Mouse (Mus musculus) heart, adult 18-20 months (tissue): ENCODE results near the gene Patj. TPM values are rescaled to one million over a fixed set of nuclear protein-coding genes. Genes with fewer than 3 reads are reported as not detected.
"Not testable (repeated sequence)": the region's sequence is repeated elsewhere in the genome, so short reads cannot be mapped to it uniquely, and the experiment has no call there.

ENCODE experiments used
- DNase-seq, 2 experiments: peaks; one replicate each; pipeline ENCODE4 v3.0.0; 2021 to 2022; ENCODE audit warnings: mixed read lengths in 1 of 2
- total RNA-seq, 2 experiments: library from RNA; stranded (reverse); gene quantifications; 2 replicates each; pipeline ENCODE4 v1.2.3; 2021

The Patj gene
- total RNA-seq, 2 experiments from 2014 or later = 13.0 to 16.0 TPM

DNA sequence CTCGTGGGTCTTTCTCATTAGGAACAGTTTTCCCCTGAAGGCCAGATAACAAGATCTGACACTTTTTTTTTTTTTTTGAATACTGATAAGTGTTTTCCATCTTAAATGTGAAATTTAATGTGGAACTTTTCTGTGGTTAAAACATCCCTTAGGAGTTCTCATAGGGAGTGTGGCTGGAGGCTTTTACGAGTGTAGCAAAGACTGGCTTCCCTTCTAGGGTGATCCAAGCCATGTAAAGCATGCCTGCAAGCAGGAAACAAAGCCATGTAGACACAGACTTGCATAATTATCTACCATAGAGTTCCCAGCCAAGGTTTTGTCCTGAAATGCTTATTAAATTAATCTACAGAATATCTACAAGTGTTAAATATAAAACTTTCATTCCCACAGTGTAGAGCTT lies 263.4 kb downstream of the Patj start:
- DNase-seq = no peak

DNA sequence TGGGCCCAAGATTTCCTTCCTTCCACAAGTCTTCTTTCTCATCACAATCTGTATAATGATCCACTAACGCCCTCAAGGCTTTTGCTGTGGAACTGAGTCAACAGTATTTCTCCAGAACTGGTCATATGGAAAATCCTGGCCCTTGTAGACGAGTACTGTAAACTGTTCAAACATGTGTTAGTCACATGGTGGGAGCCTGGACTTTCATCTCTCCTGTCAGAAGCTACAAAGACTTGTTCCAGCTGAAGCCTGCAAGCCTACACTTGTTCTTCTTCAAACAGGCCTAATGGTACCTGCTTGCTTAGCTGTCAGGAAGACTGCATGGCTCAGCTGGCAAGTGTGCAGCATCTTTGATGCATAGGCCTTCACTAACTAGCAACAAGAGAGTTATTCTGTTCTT lies 264.9 kb downstream of the Patj start:
- no peak for DNase-seq

DNA sequence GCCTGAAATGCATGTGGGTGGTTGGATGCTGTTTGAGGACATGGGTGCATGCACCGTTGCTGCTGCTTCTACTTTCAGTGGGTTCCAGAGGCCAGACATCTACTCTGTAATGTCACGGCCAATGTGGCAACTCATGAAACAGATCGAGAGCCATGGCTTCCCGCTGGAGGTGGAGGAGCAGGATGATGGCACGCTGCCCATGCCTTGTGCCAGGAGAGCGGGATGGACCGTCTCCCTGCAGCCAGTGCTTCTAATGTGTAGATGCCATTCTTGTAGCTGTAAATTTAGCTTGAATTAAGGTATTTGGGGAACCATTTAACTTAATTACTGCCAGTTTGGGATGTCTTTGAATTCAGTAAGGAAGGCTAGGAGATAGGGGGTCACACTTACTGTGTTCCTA lies 270.3 kb downstream of the Patj start:
- DNase-seq = no peak

DNA sequence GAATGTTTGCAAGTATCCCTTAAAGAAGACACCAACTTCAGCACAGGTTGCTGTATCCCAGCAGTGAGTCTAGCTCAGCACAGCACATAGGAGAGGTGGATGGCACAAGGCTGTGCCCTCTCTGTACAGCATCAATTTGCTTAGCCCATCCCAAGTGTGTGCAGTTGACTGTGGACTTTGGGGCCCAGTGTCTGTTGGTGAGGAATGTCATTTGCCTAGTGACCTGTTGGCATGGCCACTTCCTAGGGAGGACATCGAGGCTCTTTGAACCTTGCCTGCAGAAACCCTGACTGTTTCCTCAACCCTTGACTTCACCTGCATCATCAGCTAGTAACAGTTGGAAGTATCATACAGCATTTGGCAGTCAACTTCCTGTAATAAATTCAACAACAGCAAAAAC lies 270.9 kb downstream of the Patj start:
- DNase-seq = no peak

DNA sequence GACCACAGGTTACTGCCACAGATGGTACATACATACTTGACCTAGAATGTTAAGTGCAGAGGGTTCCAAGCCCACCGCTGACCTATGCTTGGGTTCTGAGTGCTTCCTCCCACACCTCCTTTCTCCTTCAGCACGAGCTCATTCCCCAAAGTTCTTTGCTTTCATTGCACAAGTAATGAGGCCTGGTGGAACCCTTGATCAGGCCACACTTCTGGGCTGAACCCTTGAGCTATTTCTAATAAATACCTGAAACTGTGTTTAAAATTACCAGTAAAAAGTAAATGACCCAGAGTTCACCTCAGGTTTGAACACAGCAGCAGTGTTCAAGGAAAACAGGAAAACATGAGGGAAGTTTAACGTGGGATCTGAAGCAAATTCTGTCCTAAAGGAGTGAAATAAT lies 271.4 kb downstream of the Patj start:
- DNase-seq = no peak

DNA sequence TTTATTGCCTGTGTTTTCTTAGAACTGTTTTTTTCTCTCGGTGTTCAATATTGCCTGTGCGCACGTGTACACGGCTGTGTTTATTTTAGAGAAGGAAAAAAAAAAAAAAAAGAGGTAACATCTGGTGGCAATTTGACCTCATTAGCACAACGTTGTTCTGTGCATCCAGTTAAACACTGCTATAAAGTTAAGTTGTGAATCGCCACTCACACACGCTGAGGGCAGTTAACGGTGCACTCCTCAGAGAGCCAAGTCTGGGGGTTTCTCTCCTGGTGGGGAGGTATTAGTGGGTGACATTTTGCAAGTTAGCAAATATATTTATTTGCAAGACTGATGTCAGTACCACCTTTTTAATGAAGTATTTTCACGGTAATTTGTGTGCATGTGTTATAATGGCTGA lies 281.9 kb downstream of the Patj start:
- DNase-seq = no peak

DNA sequence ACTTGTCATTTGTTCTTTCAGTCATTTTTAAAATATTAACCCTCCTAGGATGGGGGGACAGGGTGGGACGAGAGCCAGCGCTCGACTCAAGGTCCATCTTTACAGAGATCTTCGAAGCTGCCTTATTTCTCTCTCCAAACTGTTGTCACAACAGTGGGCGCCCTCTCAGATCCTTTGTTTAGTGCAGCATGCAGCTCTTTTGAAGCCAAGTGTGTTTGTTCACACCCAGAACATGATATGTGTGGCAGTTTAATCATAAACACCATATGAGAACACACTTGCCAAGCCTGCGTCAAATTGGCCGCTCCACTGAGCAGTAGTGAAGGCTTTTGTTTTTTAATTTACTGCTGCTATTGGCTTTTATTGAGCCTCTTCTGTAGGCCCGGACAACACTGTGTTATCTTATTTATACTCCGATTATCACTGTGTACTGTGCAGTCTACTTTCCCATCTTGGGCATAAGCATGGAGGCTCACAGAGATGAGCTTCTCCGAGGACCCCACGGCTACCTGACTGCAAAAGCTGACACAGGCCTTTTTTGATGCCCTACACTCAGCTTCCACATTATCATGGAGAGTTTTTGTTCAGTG lies 291.2 kb downstream of the Patj start:
- DNase-seq = no peak

DNA sequence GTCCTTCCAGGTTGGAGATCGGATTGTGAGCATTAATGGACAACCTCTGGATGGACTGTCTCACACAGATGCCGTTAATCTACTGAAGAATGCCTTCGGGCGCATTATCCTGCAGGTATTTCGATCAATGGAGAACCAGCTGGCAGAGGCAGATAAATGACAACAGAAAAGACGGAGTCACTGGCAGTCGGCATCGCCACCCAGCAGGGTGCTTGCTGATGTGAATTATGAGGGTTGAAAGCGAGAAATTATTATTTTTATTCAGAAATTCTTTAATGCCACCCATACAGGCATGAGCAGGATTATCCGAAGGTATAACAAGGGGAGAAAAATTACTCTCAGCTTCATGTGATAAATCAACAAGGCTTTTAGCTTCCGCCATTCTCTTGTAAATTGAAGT lies 292.5 kb downstream of the Patj start:
- DNase-seq = no peak

DNA sequence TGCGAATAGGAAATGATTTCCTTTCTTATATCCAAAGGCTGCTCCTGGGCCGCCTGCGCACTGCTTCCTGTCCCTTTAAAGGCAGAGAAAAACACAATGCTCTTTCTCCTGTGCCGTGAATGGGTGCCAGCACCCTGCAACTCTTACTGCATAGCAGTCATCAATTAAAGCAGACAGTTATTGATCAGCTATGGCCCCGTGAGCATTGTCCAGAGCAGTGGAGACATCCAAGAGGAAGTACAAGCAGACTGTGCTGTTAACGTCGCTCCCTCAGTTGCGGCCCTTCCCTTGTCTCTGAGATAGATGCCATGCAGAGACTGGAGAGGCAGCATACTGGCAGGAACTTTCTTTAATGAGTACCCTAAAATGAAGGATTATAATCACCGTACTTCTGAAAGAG lies 292.9 kb downstream of the Patj start:
- DNase-seq = no peak

DNA sequence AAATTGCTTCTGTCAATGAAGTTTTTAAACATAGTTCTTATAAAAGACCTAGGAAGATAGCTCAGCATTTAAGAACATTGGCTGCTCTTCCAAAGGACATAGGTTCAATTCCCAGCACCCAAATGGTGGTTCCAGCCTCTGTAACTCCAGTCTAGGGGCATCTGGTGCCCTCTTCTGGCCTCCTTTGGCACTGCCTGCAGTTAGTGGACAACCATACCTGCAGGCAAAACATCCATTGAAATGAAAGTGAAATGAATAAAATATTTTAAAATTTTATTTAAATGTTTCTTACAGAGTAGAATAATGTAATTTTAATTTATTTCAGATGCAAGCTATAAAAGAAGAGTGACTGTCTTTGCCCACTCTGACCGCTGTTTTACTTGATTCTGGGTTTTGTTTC lies 294.4 kb downstream of the Patj start:
- no peak for DNase-seq

DNA sequence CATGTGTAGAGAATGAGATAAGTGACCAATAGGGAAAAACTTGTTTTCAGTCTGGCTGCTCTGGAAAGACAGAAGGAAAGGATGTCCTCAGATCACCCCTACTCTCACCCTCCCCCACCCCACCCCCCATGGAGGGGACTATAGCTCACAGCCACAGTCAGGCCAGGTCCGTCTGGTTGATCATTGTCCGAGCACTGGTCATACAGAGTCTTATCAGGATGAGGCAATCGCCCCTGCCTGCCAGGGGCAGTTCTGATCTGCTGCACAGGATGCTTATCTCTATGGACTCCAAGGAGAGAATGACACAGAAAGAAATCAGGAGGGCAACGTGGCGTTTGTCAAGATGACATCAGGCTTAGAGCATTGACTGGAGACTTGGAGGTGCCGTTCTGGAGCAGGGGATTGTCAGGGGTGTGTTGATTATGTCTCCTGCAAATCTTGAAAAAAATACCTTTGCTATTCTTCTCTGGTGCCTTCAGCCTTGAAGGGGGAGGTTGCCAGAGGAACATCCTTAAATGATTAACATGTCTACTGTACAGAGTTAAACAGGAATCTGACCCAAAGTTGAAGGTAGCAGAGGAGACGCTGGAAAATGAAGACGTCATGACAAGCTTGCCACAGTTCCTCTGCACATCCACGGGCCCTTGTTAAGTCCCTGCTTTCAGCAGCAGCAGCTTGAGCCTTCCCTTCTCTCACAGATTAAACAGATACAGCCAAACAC lies 298.0 kb downstream of the Patj start:
- no peak for DNase-seq

DNA sequence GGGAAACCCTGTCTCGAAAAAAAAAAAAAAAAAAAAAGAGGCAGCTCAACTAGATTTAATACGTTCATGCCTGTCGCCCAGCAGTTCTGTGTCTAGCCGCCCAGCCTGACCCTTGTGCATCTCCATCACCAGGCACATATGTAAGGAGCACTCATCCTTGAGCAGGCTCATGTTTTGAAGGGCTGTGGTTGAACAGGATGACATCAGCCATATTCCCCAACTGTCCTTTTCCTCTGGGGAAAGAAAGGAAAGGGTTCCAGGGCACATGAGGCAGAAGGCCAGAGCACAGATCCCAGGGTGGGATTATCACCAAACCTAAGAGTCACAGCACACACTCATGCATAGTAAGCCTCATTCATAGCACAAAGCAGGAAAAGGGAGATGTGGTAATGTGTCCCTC lies 302.3 kb downstream of the Patj start:
- DNase-seq = no peak

DNA sequence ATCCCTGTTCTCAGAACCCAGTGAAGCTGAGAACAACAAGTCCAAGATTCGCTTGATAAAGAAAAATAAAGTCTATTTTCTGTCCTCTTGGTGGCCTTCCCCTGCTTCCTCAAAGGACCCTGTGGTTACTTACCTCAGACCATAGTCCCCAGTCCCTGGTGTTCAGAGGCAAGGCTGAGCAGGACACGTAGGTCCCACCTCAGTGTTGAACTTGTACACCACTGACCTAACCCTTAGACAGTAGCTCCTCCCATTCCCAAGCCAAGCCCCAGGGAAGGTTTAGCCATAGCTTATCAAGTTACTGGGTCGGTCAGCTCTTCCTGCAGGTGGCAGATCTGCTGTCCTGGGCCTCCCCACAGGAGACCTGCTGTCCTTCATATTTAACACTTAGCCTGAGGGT lies 303.3 kb downstream of the Patj start:
- no peak for DNase-seq

DNA sequence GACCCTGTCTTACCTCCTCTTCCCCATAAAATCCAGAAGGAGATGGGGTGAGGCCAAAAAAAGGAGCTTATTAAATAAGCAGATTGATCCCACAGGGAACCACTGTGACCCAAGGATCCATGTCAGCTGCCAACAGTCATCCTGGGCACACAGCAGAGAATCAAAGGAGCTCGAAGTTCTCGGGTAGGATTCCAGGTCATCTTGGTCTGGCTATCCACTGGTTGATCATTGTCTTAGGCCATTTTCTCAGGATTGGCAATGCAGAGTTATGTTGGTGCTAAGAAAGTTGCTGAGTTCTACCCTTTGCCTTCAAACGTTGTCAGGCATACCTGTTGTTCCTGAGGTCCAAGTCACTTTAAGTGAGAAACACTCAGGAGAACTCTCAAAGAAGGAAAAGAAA lies 304.6 kb downstream of the Patj start:
- DNase-seq = no peak

DNA sequence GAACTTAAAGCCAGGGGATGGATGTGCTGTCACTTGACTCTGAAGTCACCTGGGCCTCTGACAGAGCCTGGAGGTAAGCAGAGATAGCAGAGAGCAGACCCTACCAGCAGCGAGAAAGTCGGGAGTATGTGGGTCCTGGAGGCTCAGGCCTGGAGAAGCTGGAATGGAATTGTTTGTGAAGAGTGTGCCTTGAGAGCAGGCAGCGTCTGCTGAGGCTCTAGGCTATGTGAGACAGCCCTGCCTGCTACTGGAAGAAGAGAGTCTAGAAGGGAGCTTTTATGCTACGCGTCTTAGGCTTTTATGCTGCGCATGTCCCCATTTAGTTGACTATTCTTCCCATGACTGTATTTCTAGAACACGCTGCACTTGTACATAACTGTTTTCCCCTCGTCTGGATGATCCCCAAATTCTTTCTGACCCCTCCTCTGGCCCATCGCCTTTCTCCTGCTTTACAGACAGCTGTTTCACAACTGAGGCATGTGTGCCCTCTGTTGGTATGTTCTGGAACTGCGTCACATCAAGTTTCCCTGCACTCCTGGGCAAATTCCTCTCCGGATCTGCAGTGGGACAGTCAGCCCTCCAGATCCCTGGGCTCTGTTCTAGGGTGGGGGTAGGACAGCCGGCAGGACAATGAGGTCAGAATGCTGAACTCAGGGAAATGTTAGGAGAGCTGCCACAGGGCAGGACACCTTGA lies 306.8 kb downstream of the Patj start:
- DNase-seq = peak; percentile 44 to 86

DNA sequence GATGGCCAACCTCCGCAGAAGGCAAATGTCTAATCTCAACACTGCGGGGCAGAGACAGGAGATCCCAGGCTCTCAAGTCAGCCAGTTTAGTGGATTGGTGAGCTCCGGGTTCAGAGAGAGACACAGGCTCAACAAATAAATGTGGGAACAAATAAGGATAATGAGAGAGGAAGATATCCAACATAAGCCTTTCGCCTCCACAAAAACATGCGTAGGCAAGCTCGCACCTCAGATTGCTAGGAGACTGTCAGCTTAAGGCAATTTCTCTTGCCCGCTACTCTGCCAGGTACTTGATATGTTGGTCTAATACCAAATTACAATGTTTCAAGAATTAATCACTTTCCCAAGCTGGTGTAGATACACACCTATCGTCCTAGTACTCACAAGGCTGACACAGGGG lies 315.3 kb downstream of the Patj start:
- DNase-seq = no peak

DNA sequence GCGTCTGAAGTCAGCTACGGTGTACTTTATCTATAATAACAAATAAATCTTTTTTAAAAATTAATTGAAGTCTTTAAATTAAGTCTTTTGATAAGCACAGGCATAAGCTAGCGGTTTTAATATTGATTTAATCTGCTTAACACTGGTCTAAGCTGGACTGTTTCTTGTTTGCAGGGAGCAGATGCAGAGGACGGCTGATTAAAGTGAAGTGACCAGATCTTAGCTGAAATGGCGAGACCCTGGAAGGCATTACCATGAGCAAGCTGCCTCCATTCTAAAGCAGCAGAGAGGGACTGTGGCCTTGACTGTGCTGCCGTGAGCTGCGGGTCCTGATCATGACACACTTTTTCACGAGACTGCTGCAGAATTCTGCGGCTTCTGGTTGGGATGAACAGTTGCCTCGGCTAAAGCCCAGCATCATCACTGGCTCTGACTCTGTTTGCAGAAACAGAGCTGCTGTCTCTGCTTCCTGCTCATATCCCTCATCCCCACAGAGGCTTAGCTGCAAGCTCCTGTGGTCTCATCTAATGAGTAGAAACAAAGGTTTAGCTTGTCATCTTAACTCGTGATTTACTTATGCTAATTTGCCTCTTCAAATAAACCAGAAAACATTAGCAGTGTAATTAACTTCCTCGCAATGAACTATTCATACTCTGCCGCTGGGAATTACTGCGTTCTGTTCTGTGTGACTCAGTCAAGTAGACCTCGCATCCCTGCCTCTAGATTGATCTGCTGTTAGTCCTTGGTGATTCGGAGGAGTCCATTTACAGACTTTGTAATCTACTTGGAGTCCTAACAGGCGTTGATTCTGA lies 322.4 kb downstream of the Patj start:
- no peak for DNase-seq

DNA sequence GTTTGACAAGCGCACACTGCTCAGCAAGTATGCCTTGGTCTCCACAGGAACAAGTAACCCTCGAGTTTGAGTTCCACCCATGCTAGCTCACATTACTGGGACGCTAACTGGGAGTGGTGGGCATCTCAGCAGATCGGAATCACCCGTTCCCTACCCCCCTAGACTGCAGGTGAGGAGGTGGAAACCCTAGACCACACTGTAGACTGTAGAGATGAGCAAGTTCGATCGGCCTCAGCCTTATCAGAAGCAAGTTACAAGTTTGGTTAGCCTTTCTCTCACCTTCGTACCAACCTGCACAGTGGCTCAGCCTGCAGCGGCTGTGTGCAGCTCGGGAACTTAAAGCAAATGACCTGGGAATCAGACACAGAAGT lies 322.9 kb downstream of the Patj start:
- no peak for DNase-seq

DNA sequence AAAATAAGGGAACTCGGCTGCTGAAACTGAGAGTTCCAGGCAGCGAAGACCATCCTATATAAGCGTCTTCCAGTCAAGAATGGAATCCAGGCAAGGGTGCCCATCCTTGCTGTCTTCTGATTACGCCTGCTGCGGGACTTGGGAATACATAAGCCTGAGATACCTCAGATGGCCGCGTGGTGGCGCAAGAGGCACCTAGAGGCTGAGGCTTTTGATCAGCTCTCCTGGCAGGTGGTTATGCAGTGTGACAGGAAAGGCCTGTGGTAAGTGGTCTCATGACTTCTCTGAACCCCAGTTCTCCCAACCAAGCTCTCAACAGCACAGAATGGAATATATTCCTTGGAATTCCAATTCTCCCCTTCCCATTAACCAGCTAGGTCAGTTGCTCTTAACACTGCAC lies 326.9 kb downstream of the Patj start:
- peak; percentile 31 to 60 for DNase-seq

DNA sequence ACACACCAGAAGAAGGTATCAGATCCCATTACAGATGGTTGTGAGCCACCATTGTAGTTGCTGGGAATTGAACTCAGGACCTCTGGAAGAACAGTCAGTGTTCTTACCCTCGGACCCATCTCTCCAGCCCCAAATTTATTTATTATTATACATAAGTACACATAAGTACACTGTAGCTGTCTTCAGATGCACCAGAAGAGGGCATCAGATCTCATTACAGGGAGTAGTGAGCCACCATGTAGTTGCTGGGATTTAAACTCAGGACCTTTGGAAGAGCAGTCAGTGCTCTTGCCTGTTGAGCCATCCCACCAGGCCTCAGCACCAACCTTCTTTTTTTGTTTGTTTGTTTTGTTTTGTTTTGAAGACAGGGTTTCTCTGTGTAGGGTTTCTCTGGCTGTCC lies 329.1 kb downstream of the Patj start:
- DNase-seq = not testable (repeated sequence)

DNA sequence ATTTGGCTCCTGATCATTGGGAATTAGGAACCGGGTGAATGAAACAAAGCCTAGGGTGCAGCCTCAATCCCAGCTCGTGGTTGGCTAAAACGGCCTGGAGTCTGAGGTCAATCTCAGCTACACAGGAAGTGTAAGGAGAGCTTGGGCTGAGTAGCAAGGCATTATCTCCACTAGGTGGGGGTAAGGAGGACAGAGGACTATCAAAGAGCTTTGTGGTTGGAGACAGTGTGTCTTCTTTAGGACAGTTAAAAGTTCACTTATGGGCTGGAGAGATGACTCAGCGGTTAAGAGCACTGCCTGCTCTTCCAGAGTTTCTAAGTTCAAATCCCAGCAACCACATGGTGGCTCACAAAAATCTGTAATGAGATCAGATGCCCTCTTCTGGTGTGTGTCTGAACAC lies 329.9 kb downstream of the Patj start:
- no peak for DNase-seq

DNA sequence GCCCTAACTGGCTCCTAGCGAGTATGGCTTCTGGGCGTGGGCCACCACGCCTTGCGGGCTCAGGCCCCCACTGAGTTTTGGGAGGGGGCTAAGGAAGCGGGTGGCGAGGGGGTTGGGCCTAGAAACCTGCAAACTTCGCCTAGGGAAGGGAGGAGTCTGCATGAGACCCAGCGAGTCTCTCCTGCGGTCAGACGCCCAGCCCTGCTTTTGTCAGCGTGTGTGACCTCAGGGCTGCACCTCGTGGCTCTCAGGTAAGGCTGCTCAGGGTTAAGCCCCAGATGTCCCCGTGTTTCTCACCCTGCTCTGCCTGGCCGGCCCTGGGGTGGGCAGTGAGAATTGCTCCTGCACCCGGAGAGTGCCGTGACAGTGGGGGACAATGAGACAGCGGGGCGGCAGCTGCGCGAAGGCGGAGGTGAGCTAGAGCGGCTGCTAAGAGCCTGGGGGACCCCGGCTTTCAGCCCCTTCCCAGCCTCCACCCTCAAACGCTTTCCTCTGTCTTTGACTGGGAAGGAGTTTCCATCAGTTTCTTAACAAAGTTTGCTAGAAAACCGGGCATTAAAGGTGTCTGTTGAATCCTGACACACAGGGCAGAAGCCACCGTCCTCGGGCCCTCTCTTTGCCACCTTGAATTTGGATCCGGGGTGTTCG lies 331.1 kb downstream of the Patj start, which contains the start of gene L1td1:
L1td1 (plus strand) TSS at position 145 of the 648 bp plus-strand sequence.
- DNase-seq = no peak
